Mouse (Mus musculus): ENCODE measurements around the gene Ablim2. TPM values are rescaled to one million over a fixed set of nuclear protein-coding genes. Genes with fewer than 3 reads are reported as not detected.

The Ablim2 gene
- polyA plus RNA-seq, 1 experiment, result 5.1 TPM

- no peak for TF ChIP-seq POLR2A (IDR thresholded peaks at IDR 0.05; ENCODE audit: low read depth, low read length)
- TF ChIP-seq CTCF (IDR thresholded peaks at IDR 0.05; ENCODE audit: extremely low read depth, insufficient read depth, insufficient read length, insufficient replicate concordance), result no peak
- 73% methylated on average over 4 of the region's 4 CpGs for WGBS
- DNase-seq (ENCODE audit: low read depth in 1 of 2, low spot score in 2 of 2), result no peak
- Histone ChIP-seq H3K4me3 (ENCODE audit: extremely low read depth, insufficient read depth, insufficient read length) (no peak overlapping the region), H3K4me1 (ENCODE audit: control insufficient read depth, insufficient read depth, insufficient read length) (peaks cover 6% of the 10 kb centered on the region), H3K27ac (ENCODE audit: insufficient read depth, low read length) (no peak overlapping the region), H3K36me3 (ENCODE audit: control insufficient read depth, insufficient read depth, low read length) (no peaks in the 10 kb centered on the region), H3K27me3 (ENCODE audit: control insufficient read depth, insufficient read depth, low read length) (0 out of 2 replicates have a peak, but pooled peaks cover 2% of the 10 kb centered on the region)
Observed at GRCm38 (mm10) chr5:35898114-35898513, 140.4 kb downstream of the Ablim2 start.

- 75% methylated on average over 3 of the region's 3 CpGs for WGBS
- peaks cover 6% of the 10 kb centered on the region for H3K4me1 ChIP-seq (ENCODE audit: control insufficient read depth, insufficient read depth, insufficient read length)
- TF ChIP-seq CTCF (IDR thresholded peaks at IDR 0.05; ENCODE audit: extremely low read depth, insufficient read depth, insufficient read length, insufficient replicate concordance) (no peak), POLR2A (IDR thresholded peaks at IDR 0.05; ENCODE audit: low read depth, low read length) (no peak)
- H3K36me3 ChIP-seq (ENCODE audit: control insufficient read depth, insufficient read depth, low read length), result no peaks in the 10 kb centered on the region
- H3K27me3 ChIP-seq (ENCODE audit: control insufficient read depth, insufficient read depth, low read length), result 0 out of 2 replicates have a peak, but pooled peaks cover under 1% of the 10 kb centered on the region
- H3K27ac ChIP-seq (ENCODE audit: insufficient read depth, low read length), result no peak overlapping the region
- no peak for DNase-seq (ENCODE audit: low read depth in 1 of 2, low spot score in 2 of 2)
- no peak overlapping the region for H3K4me3 ChIP-seq (ENCODE audit: extremely low read depth, insufficient read depth, insufficient read length)
Observed at GRCm38 (mm10) chr5:35898994-35899393, 141.3 kb downstream of the Ablim2 start.

GRCm38 (mm10) chr5:35900401-35901225 is 142.9 kb downstream of the Ablim2 start:
- no peak for DNase-seq (ENCODE audit: low read depth in 1 of 2, low spot score in 2 of 2)
- Histone ChIP-seq H3K4me1 (ENCODE audit: control insufficient read depth, insufficient read depth, insufficient read length) (peaks cover 6% of the 10 kb centered on the region), H3K27me3 (ENCODE audit: control insufficient read depth, insufficient read depth, low read length) (no peaks in the 10 kb centered on the region), H3K4me3 (ENCODE audit: extremely low read depth, insufficient read depth, insufficient read length) (no peak overlapping the region), H3K36me3 (ENCODE audit: control insufficient read depth, insufficient read depth, low read length) (no peaks in the 10 kb centered on the region), H3K27ac (ENCODE audit: insufficient read depth, low read length) (no peak overlapping the region)
- 75% methylated on average over 9 of the region's 10 CpGs for WGBS
- no peak for TF ChIP-seq CTCF (IDR thresholded peaks at IDR 0.05; ENCODE audit: extremely low read depth, insufficient read depth, insufficient read length, insufficient replicate concordance)
- no peak for TF ChIP-seq POLR2A (IDR thresholded peaks at IDR 0.05; ENCODE audit: low read depth, low read length)

- Histone ChIP-seq H3K27me3 (ENCODE audit: control insufficient read depth, insufficient read depth, low read length) (no peaks in the 10 kb centered on the region), H3K4me1 (ENCODE audit: control insufficient read depth, insufficient read depth, insufficient read length) (peaks cover 6% of the 10 kb centered on the region), H3K27ac (ENCODE audit: insufficient read depth, low read length) (no peak overlapping the region), H3K4me3 (ENCODE audit: extremely low read depth, insufficient read depth, insufficient read length) (no peak overlapping the region), H3K36me3 (ENCODE audit: control insufficient read depth, insufficient read depth, low read length) (no peaks in the 10 kb centered on the region)
- DNase-seq (ENCODE audit: low read depth in 1 of 2, low spot score in 2 of 2), result no peak
- TF ChIP-seq CTCF (IDR thresholded peaks at IDR 0.05; ENCODE audit: extremely low read depth, insufficient read depth, insufficient read length, insufficient replicate concordance) (no peak), POLR2A (IDR thresholded peaks at IDR 0.05; ENCODE audit: low read depth, low read length) (no peak)
- 61% methylated on average over 12 of the region's 12 CpGs for WGBS
Observed at GRCm38 (mm10) chr5:35901226-35901809, 143.6 kb downstream of the Ablim2 start.

- H3K4me1 ChIP-seq (ENCODE audit: control insufficient read depth, insufficient read depth, insufficient read length), result peaks cover 9% of the 10 kb centered on the region
- DNase-seq (ENCODE audit: low read depth in 1 of 2, low spot score in 2 of 2), result no peak
- H3K4me3 ChIP-seq (ENCODE audit: extremely low read depth, insufficient read depth, insufficient read length), result no peak overlapping the region
- WGBS, result 87% methylated on average over 8 of the region's 8 CpGs
- no peak for TF ChIP-seq POLR2A (IDR thresholded peaks at IDR 0.05; ENCODE audit: low read depth, low read length)
- TF ChIP-seq CTCF (IDR thresholded peaks at IDR 0.05; ENCODE audit: extremely low read depth, insufficient read depth, insufficient read length, insufficient replicate concordance), result no peak
- H3K27me3 ChIP-seq (ENCODE audit: control insufficient read depth, insufficient read depth, low read length), result no peaks in the 10 kb centered on the region
- no peaks in the 10 kb centered on the region for H3K36me3 ChIP-seq (ENCODE audit: control insufficient read depth, insufficient read depth, low read length)
- H3K27ac ChIP-seq (ENCODE audit: insufficient read depth, low read length), result no peak overlapping the region
Observed at GRCm38 (mm10) chr5:35903456-35903855, 145.8 kb downstream of the Ablim2 start.

GRCm38 (mm10) chr5:35905283-35905682 is 147.6 kb downstream of the Ablim2 start:
- no peak for TF ChIP-seq POLR2A (IDR thresholded peaks at IDR 0.05; ENCODE audit: low read depth, low read length)
- no peak for TF ChIP-seq CTCF (IDR thresholded peaks at IDR 0.05; ENCODE audit: extremely low read depth, insufficient read depth, insufficient read length, insufficient replicate concordance)
- no peak overlapping the region for H3K4me3 ChIP-seq (ENCODE audit: extremely low read depth, insufficient read depth, insufficient read length)
- H3K27ac ChIP-seq (ENCODE audit: insufficient read depth, low read length), result no peak overlapping the region
- 52% methylated on average over 8 of the region's 8 CpGs for WGBS
- peaks cover 6% of the 10 kb centered on the region for H3K4me1 ChIP-seq (ENCODE audit: control insufficient read depth, insufficient read depth, insufficient read length)
- no peaks in the 10 kb centered on the region for H3K27me3 ChIP-seq (ENCODE audit: control insufficient read depth, insufficient read depth, low read length)
- no peaks in the 10 kb centered on the region for H3K36me3 ChIP-seq (ENCODE audit: control insufficient read depth, insufficient read depth, low read length)
- no peak for DNase-seq (ENCODE audit: low read depth in 1 of 2, low spot score in 2 of 2)

GRCm38 (mm10) chr5:35907090-35907489 is 149.4 kb downstream of the Ablim2 start:
- TF ChIP-seq POLR2A (IDR thresholded peaks at IDR 0.05; ENCODE audit: low read depth, low read length) (no peak), CTCF (IDR thresholded peaks at IDR 0.05; ENCODE audit: extremely low read depth, insufficient read depth, insufficient read length, insufficient replicate concordance) (no peak)
- Histone ChIP-seq H3K27me3 (ENCODE audit: control insufficient read depth, insufficient read depth, low read length) (no peaks in the 10 kb centered on the region), H3K4me3 (ENCODE audit: extremely low read depth, insufficient read depth, insufficient read length) (no peak overlapping the region), H3K27ac (ENCODE audit: insufficient read depth, low read length) (no peak overlapping the region), H3K36me3 (ENCODE audit: control insufficient read depth, insufficient read depth, low read length) (no peaks in the 10 kb centered on the region), H3K4me1 (ENCODE audit: control insufficient read depth, insufficient read depth, insufficient read length) (peaks cover 2% of the 10 kb centered on the region; the same call in 1 of the 2 replicates)
- WGBS, result 84% methylated on average over 4 of the region's 4 CpGs
- DNase-seq (ENCODE audit: low read depth in 1 of 2, low spot score in 2 of 2), result no peak

Data from spleen, adult 2 months (tissue).